Mouse (Mus musculus): ENCODE data around the gene Avl9.

GRCm38 (mm10) chr6:56805026-56805425 is 90.3 kb downstream of the Avl9 start:
- TF ChIP-seq CTCF (IDR thresholded peaks at IDR 0.05; ENCODE audit: low read depth) (no peak), EP300 (optimal IDR thresholded peaks at IDR 0.05) (no peak)
